Mouse (Mus musculus): ENCODE data around the gene Dctn5. TPM values are rescaled to one million over a fixed set of nuclear protein-coding genes. Genes with fewer than 3 reads are reported as not detected.

Dctn5 gene
- polyA plus RNA-seq, 1 experiment from 2014 or later = 119 TPM

DNA sequence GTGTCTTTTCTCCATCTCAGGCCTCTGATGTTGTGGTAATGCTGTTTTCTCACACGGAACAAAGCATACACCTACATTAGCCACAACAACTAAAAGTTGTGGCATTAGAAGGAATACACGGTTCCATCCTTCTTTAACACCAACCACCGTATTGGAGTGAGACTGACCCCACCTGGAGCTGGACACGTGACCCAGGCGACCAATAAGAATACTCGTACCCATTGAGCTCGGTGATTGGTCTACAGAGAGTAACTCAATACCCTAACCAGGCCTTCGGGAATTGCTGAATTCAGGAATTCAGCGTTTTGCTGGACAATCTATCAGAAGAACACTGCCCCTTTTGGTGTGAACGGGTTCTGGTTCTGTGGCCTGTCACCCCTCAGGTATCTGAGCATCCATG lies 58.3 kb downstream of the Dctn5 start:
- WGBS = 54% methylated on average over 10 of the region's 10 CpGs
- no peaks in the 10 kb centered on the region for H3K4me1 ChIP-seq (ENCODE audit: insufficient read depth)
- H3K4me2 ChIP-seq = no peak overlapping the region
- no peak for ATAC-seq (ENCODE audit: insufficient read depth)
- TF ChIP-seq CTCF (IDR thresholded peaks at IDR 0.05; ENCODE audit: low read depth) = no peak
- H3K27ac ChIP-seq (ENCODE audit: low read depth) = no peak overlapping the region
- no peak for DNase-seq
- H3K9ac ChIP-seq = no peak overlapping the region
- no peaks in the 10 kb centered on the region for H3K36me3 ChIP-seq (ENCODE audit: insufficient read depth)
- H3K27me3 ChIP-seq (ENCODE audit: insufficient read depth, low read length) = no peaks in the 10 kb centered on the region
- H3K9me3 ChIP-seq (ENCODE audit: low read depth, low read length) = no peaks in the 10 kb centered on the region
- no peak overlapping the region for H3K4me3 ChIP-seq (ENCODE audit: low read depth, low read length)

DNA sequence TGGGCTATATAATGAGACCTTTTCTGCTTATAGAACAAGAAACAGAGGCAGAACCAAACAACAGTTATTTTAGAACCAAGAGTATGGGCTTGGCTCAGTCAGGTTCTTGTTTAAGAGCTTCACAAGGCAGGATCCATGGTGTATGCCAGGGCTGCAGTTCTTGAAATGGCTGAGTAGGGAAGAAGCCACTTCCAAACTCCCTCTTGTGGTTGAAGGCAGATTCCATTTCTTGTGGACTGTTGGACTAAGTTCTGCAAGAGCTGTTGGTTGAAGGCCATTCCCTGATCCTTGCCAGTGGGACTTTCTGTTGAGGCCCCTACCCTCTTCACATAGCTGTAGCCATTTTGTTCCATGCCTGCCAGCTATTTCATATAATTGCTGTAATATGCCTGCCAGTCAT lies 61.1 kb downstream of the Dctn5 start:
- DNase-seq (no peak), ATAC-seq (ENCODE audit: insufficient read depth) (no peak)
- Histone ChIP-seq H3K4me3 (ENCODE audit: low read depth, low read length) (no peak overlapping the region), H3K4me2 (no peak overlapping the region), H3K27ac (ENCODE audit: low read depth) (no peak overlapping the region), H3K36me3 (ENCODE audit: insufficient read depth) (no peaks in the 10 kb centered on the region), H3K4me1 (ENCODE audit: insufficient read depth) (no peaks in the 10 kb centered on the region), H3K9ac (no peak overlapping the region), H3K27me3 (ENCODE audit: insufficient read depth, low read length) (no peaks in the 10 kb centered on the region), H3K9me3 (ENCODE audit: low read depth, low read length) (no peaks in the 10 kb centered on the region)
- TF ChIP-seq CTCF (IDR thresholded peaks at IDR 0.05; ENCODE audit: low read depth) = no peak

GRCm38 (mm10) chr7:122196771-122197170 lies 63.9 kb downstream of the Dctn5 start:
- Histone ChIP-seq H3K27ac (ENCODE audit: low read depth) (no peak overlapping the region), H3K9me3 (ENCODE audit: low read depth, low read length) (no peaks in the 10 kb centered on the region), H3K9ac (no peak overlapping the region), H3K4me2 (no peak overlapping the region), H3K36me3 (ENCODE audit: insufficient read depth) (no peaks in the 10 kb centered on the region), H3K4me3 (ENCODE audit: low read depth, low read length) (no peak overlapping the region), H3K4me1 (ENCODE audit: insufficient read depth) (no peaks in the 10 kb centered on the region), H3K27me3 (ENCODE audit: insufficient read depth, low read length) (no peaks in the 10 kb centered on the region)
- DNase-seq (no peak), ATAC-seq (ENCODE audit: insufficient read depth) (no peak)
- TF ChIP-seq CTCF (IDR thresholded peaks at IDR 0.05; ENCODE audit: low read depth) = no peak
- 79% methylated on average over 9 of the region's 9 CpGs for WGBS

DNA sequence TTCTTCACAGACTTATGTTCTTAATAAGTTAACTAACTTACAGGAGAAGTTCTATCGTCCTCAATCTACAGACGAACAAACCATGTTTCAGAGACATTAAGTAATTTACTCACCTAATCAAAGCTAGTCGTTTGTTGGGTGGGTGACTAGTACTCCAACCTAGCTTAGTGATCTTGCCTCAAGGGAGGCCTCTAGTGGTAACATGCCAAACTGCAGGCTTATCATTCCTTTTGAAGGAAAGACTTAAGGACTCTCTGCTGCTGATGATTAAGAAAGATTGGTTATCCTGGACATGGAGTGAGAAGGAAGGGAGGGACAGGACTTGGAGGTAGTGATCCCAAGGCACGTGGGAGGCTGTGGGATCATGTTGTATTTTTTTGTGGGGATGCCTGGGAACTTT lies 64.5 kb downstream of the Dctn5 start:
- Histone ChIP-seq H3K9ac (no peak overlapping the region), H3K27me3 (ENCODE audit: insufficient read depth, low read length) (no peaks in the 10 kb centered on the region), H3K4me3 (ENCODE audit: low read depth, low read length) (no peak overlapping the region), H3K36me3 (ENCODE audit: insufficient read depth) (no peaks in the 10 kb centered on the region), H3K4me1 (ENCODE audit: insufficient read depth) (no peaks in the 10 kb centered on the region), H3K4me2 (no peak overlapping the region), H3K27ac (ENCODE audit: low read depth) (no peak overlapping the region), H3K9me3 (ENCODE audit: low read depth, low read length) (no peaks in the 10 kb centered on the region)
- 34% methylated on average over 4 of the region's 4 CpGs for WGBS
- DNase-seq (peak; percentile 83), ATAC-seq (ENCODE audit: insufficient read depth) (no peak)
- TF ChIP-seq CTCF (IDR thresholded peaks at IDR 0.05; ENCODE audit: low read depth) = peak; percentile 81

Other genes with a start within 250 kb of the Dctn5 start
- gene Cog7, start 151.3 kb upstream of the Dctn5 start, polyA plus RNA-seq (2014; fragmentation: Nextera tagmentation; extraction: Ambion mirVana) = 23.1 and 23.2 TPM in 2 replicates
- 73.2 and 76.8 TPM in 2 replicates for gene Gga2, start 111.8 kb upstream of the Dctn5 start, polyA plus RNA-seq (2014; fragmentation: Nextera tagmentation; extraction: Ambion mirVana)
- gene Ubfd1, start 65.9 kb upstream of the Dctn5 start, polyA plus RNA-seq (2014; fragmentation: Nextera tagmentation; extraction: Ambion mirVana) = 80.8 and 83.1 TPM in 2 replicates
- gene Ears2, start 65.8 kb upstream of the Dctn5 start, polyA plus RNA-seq (2014; fragmentation: Nextera tagmentation; extraction: Ambion mirVana) = 16.5 and 17.5 TPM in 2 replicates
- gene Ndufab1, start 31.2 kb upstream of the Dctn5 start, polyA plus RNA-seq (2014; fragmentation: Nextera tagmentation; extraction: Ambion mirVana) = 620 and 633 TPM in 2 replicates
- 20.6 and 20.8 TPM in 2 replicates for gene Palb2, start 56 bp upstream of the Dctn5 start, polyA plus RNA-seq (2014; fragmentation: Nextera tagmentation; extraction: Ambion mirVana)
- 141 and 160 TPM in 2 replicates for gene Plk1, start 26.4 kb downstream of the Dctn5 start, polyA plus RNA-seq (2014; fragmentation: Nextera tagmentation; extraction: Ambion mirVana)
- 0.16 TPM in 1 of 2 replicates, not detected in the other for gene Ern2, start 53.2 kb downstream of the Dctn5 start, polyA plus RNA-seq (2014; fragmentation: Nextera tagmentation; extraction: Ambion mirVana)
- gene Chp2, start 86.5 kb downstream of the Dctn5 start, polyA plus RNA-seq (2014; fragmentation: Nextera tagmentation; extraction: Ambion mirVana) = 0.53 and 0.84 TPM in 2 replicates
- 7.5 and 9.7 TPM in 2 replicates for gene Prkcb, start 155.7 kb downstream of the Dctn5 start, polyA plus RNA-seq (2014; fragmentation: Nextera tagmentation; extraction: Ambion mirVana)